Mouse (Mus musculus) lung, postnatal 0 days (tissue): ENCODE measurements around the gene Gm2696. TPM values are rescaled to one million over a fixed set of nuclear protein-coding genes. Genes with fewer than 3 reads are reported as not detected.
"Not testable (repeated sequence)": the region's sequence is repeated elsewhere in the genome, so short reads cannot be mapped to it uniquely, and the experiment has no call there.

Experiments used
- ATAC-seq: fragments of 200-750 bp; cut with Nextera tagmentation; 2 replicates; pipeline ENCODE4 v1.8.0; 2017; ENCODE audit warnings: moderate library complexity
- DNase-seq: peaks from one replicate; pipeline ENCODE4 v3.0.0-alpha.2; 2016; ENCODE audit warnings: low spot score
- H3K27ac ChIP-seq: fragments of 300-500 bp; sonication (generic); 2 replicates; pipeline ENCODE4 v1.5.1; 2014; ENCODE audit warnings: antibody characterized with exemption, mild to moderate bottlenecking, low read length, mixed read lengths
- H3K27me3 ChIP-seq: fragments of 300-500 bp; sonication (generic); replicated peaks from 2 replicates; pipeline ENCODE4 v1.6.1; 2014; ENCODE audit warnings: low read length, mixed read lengths; ENCODE audit not compliant: insufficient read depth
- H3K36me3 ChIP-seq: fragments of 300-500 bp; sonication (generic); 2 replicates; pipeline ENCODE4 v1.6.1; 2014; ENCODE audit warnings: low read length, mixed read lengths; ENCODE audit not compliant: insufficient read depth
- H3K4me1 ChIP-seq: fragments of 300-500 bp; sonication (generic); 2 replicates; pipeline ENCODE4 v1.6.1; 2014; ENCODE audit warnings: antibody characterized with exemption, low read depth, low read length, mixed read lengths; ENCODE audit not compliant: insufficient read depth
- H3K4me2 ChIP-seq: fragments of 300-500 bp; sonication (generic); replicated peaks from 2 replicates; pipeline ENCODE4 v1.6.1; 2014; ENCODE audit warnings: low read depth, mild to moderate bottlenecking, low read length, moderate library complexity, mixed read lengths
- H3K4me3 ChIP-seq: fragments of 300-500 bp; sonication (generic); 2 replicates; pipeline ENCODE4 v1.5.1; 2014; ENCODE audit warnings: low read depth, low read length
- H3K9ac ChIP-seq: fragments of 300-500 bp; sonication (generic); replicated peaks from 2 replicates; pipeline ENCODE4 v1.6.1; 2014; ENCODE audit warnings: low read depth, mild to moderate bottlenecking
- H3K9me3 ChIP-seq: fragments of 300-500 bp; sonication (generic); 2 replicates; pipeline ENCODE4 v1.6.1; 2016; ENCODE audit warnings: low read length, mixed read lengths
- CTCF ChIP-seq: IDR thresholded peaks from 2 replicates; pipeline ENCODE4 v1.5.1; 2016; ENCODE audit warnings: antibody characterized with exemption, mild to moderate bottlenecking
- EP300 ChIP-seq: IDR thresholded peaks from 2 replicates; pipeline ENCODE4 v1.6.1; 2016; ENCODE audit warnings: antibody characterized with exemption, mild to moderate bottlenecking, control low read depth
- WGBS: fragments of 180-500 bp; shearing (Covaris S2); extraction: QIAGEN DNeasy Blood & Tissue Kit; methylation state at CpG from one replicate; pipeline ENCODE4 v1.1.7; 2014; 5-methylcytosine and 5-hydroxymethylcytosine counted together
- polyA plus RNA-seq: library from polyadenylated mRNA; unstranded; fragments of >200 nt; fragmentation: Nextera tagmentation; extraction: Ambion mirVana; gene quantifications from 2 replicates; pipeline ENCODE4 v1.2.1, GENCODE M21; 2015

Gm2696 gene
- polyA plus RNA-seq, result not detected in 2 replicates

DNA sequence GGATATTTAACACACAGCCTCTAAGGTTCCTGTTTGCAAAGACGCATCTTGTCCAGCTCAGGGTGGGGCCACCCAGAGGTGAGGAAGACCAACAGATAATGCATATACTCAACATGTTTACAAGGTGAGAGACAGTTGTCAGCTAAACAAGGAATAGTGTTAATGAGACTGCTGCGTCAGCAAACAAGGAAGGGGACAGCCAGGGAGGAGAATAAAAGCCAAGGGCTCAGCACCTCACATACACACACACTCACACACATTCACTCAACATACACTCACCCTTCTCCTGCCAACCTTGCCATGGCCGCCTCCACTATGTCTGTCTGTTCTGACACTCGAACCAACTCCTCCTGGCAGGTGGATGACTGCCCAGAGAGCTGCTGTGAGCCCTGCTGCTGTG is at the start of gene Gm2696:
Gene Gm2696, plus strand, starts transcription at position 301 of the 400 bp plus-strand sequence.
- Histone ChIP-seq H3K27me3 (no peaks in the 10 kb centered on the region), H3K4me1 (no peaks in the 10 kb centered on the region), H3K27ac (no peak within 1 kb of the TSS), H3K4me2 (no peak within 1 kb of the TSS), H3K9me3 (no peaks in the 10 kb centered on the region), H3K4me3 (no peak within 1 kb of the TSS), H3K36me3 (no peaks in the 10 kb centered on the region), H3K9ac (no peak within 1 kb of the TSS)
- TF ChIP-seq EP300 (no peak), CTCF (no peak)
- WGBS, result 34% methylated on average over 4 of the region's 4 CpGs
- DNase-seq, result no peak
- no peak for ATAC-seq

DNA sequence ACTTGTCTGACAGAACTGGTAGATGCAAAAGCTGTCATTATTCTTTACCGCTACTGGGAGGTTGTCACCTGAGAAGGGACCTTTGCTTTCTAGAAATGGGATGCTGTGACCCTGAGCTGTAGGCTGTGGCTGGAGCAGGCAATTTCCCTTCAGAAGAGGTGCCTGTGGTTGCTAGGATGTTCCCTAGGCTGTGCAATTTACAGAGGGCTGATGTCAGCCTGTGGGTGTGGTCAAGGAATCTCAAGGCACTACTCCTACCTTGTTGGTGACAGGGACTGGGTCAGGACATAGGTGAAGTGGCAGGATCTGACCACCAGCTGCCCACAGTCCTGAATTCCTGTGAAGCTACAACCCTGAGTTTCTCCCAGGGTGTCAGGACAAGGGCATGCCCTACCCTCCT is 44.8 kb upstream of the Gm2696 start:
- Histone ChIP-seq H3K4me3 (no peak overlapping the region), H3K36me3 (no peaks in the 10 kb centered on the region), H3K9ac (no peak overlapping the region), H3K27ac (no peak overlapping the region), H3K9me3 (no peaks in the 10 kb centered on the region), H3K4me2 (no peak overlapping the region), H3K27me3 (no peaks in the 10 kb centered on the region), H3K4me1 (no peaks in the 10 kb centered on the region)
- TF ChIP-seq CTCF (no peak), EP300 (no peak)
- 82% methylated on average over 1 of the region's 1 CpGs for whole genome bisulfite sequencing
- no peak for ATAC-seq
- no peak for DNase-seq

DNA sequence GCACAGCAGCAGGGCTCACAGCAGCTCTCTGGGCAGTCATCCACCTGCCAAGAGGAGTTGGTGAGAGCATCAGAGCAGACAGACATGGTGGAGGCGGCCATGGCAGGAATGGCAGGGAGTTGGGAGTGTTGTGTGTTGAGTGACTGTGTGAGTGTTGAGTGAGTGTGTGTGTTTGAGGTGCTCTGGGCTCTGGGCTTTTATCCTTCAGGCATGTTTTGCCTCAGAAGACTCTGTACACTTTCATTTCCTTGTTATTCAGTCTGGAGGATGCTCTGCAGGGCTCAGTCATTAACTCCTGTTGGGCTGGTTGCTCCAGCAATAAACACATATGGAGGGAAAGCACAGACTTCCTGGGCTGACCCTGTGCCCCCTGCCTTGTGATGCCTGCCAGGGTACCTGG is 43.3 kb upstream of the Gm2696 start, which contains the start of gene Gm3238:
Gene Gm3238, minus strand, starts transcription at position 101 of the 400 bp plus-strand sequence.
- H3K9ac ChIP-seq, H3K27me3 ChIP-seq, H3K27ac ChIP-seq, H3K4me2 ChIP-seq, H3K9me3 ChIP-seq, H3K36me3 ChIP-seq, H3K4me3 ChIP-seq, DNase-seq, ATAC-seq, H3K4me1 ChIP-seq: not testable (repeated sequence)
- WGBS, result 60% methylated on average over 1 of the region's 1 CpGs

DNA sequence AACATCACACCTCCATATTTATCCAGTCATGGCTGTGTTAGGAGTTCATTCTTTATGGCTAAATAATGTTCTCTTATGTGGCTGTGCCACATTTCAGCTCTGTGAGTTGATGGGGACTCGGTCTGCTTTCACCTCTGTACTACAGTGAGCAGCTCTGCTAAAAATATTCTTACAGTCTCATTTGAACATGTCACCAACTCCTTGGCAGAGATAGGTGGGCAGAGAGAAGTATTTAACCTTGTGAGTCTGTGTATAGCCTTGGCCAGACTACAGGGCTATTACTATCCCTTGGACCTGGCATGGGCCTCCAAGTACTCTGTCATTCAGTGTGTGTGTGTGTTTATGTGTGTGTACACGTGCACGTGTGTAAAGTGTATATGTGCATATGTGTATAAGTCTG is 42.3 kb upstream of the Gm2696 start:
- not testable (repeated sequence) for DNase-seq, H3K4me1 ChIP-seq, H3K9ac ChIP-seq, H3K27ac ChIP-seq, H3K36me3 ChIP-seq, ATAC-seq, H3K27me3 ChIP-seq, H3K4me2 ChIP-seq, H3K4me3 ChIP-seq, H3K9me3 ChIP-seq
- 89% methylated on average over 1 of the region's 3 CpGs for WGBS

DNA sequence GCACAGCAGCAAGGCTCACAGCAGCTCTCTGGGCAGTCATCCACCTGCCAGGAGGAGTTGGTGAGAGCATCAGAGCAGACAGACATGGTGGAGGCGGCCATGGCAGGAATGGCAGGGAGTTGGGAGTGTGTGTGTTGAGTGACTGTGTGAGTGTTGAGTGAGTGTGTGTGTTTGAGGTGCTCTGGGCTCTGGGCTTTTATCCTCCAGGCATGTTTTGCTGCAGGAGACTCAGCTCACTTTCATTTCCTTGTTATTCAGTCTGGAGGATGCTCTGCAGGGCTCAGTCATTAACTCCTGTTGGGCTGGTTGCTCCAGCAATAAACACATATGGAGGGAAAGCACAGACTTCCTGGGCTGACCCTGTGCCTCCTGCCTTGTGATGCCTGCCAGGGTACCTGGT is 37.6 kb upstream of the Gm2696 start, which contains the start of gene Gm7138:
Gene Gm7138, minus strand, starts transcription at position 101 of the 400 bp plus-strand sequence.
- 50% methylated on average over 1 of the region's 1 CpGs for WGBS
- H3K4me2 ChIP-seq, ATAC-seq, DNase-seq, H3K9me3 ChIP-seq, H3K27me3 ChIP-seq, H3K27ac ChIP-seq, H3K4me3 ChIP-seq, H3K4me1 ChIP-seq, H3K36me3 ChIP-seq, H3K9ac ChIP-seq: not testable (repeated sequence)

DNA sequence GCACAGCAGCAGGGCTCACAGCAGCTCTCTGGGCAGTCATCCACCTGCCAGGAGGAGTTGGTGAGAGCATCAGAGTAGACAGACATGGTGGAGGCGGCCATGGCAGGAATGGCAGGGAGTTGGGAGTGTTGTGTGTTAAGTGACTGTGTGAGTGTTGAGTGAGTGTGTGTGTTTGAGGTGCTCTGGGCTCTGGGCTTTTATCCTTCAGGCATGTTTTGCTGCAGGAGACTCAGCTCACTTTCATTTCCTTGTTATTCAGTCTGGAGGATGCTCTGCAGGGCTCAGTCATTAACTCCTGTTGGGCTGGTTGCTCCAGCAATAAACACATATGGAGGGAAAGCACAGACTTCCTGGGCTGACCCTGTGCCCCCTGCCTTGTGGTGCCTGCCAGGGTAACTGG is 32.0 kb upstream of the Gm2696 start, which contains the start of gene Gm3250:
Gene Gm3250, minus strand, starts transcription at position 101 of the 400 bp plus-strand sequence.
- not testable (repeated sequence) for H3K27ac ChIP-seq, H3K36me3 ChIP-seq, H3K4me2 ChIP-seq, DNase-seq, H3K4me3 ChIP-seq, ATAC-seq, H3K27me3 ChIP-seq, H3K9ac ChIP-seq, H3K4me1 ChIP-seq, H3K9me3 ChIP-seq
- WGBS, result 40% methylated on average over 1 of the region's 1 CpGs

DNA sequence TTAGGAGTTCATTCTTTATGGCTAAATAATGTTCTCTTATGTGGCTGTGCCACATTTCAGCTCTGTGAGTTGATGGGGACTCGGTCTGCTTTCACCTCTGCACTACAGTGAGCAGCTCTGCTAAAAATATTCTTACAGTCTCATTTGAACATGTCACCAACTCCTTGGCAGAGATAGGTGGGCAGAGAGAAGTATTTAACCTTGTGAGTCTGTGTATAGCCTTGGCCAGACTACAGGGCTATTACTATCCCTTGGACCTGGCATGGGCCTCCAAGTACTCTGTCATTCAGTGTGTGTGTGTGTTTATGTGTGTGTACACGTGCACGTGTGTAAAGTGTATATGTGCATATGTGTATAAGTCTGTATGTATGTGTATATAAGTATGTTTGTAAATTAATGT is 31.1 kb upstream of the Gm2696 start:
- H3K4me2 ChIP-seq, H3K4me3 ChIP-seq: not testable (repeated sequence)

DNA sequence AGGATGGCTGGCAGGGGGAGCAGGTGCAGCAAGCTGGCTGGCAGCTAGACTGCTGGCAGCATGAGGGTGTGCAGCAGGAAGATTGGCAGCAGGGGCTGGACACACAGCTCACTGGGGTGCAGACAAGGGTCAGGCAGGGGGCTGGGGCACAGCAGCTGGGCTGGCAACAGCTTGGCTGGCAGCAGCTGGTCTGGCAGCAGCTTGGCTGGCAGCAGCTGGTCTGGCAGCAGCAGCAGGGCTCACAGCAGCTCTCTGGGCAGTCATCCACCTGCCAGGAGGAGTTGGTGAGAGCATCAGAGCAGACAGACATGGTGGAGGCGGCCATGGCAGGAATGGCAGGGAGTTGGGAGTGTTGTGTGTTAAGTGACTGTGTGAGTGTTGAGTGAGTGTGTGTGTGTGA is 26.6 kb upstream of the Gm2696 start, which contains the start of gene Gm7137:
Gene Gm7137, minus strand, starts transcription at position 325 of the 400 bp plus-strand sequence.
- not testable (repeated sequence) for H3K9ac ChIP-seq, H3K4me3 ChIP-seq, DNase-seq, H3K27ac ChIP-seq, H3K4me2 ChIP-seq, H3K36me3 ChIP-seq, H3K4me1 ChIP-seq, H3K27me3 ChIP-seq, ATAC-seq, H3K9me3 ChIP-seq
- WGBS, result 80% methylated on average over 1 of the region's 1 CpGs

More for the DNA sequence above, 31.1 kb upstream of the Gm2696 start:
- 69% methylated on average over 1 of the region's 3 CpGs for WGBS
- ATAC-seq, H3K27ac ChIP-seq, H3K9ac ChIP-seq, DNase-seq, H3K9me3 ChIP-seq, H3K4me1 ChIP-seq, H3K36me3 ChIP-seq, H3K27me3 ChIP-seq: not testable (repeated sequence)
